Mouse (Mus musculus) kidney, postnatal 36 days (tissue): ENCODE measurements around the gene Kpna2.
A peak's percentile ranks its signal among the peaks of the same experiment; 100 is the strongest.
"Not testable (repeated sequence)": the region's sequence is repeated elsewhere in the genome, so short reads cannot be mapped to it uniquely, and the experiment has no call there.

Source experiments
- DNase-seq, 2 experiments: peaks; one replicate each; pipeline ENCODE4 v3.0.0; 2021 to 2022; ENCODE audit warnings: mixed read lengths in 2 of 2

Kpna2 gene

DNA sequence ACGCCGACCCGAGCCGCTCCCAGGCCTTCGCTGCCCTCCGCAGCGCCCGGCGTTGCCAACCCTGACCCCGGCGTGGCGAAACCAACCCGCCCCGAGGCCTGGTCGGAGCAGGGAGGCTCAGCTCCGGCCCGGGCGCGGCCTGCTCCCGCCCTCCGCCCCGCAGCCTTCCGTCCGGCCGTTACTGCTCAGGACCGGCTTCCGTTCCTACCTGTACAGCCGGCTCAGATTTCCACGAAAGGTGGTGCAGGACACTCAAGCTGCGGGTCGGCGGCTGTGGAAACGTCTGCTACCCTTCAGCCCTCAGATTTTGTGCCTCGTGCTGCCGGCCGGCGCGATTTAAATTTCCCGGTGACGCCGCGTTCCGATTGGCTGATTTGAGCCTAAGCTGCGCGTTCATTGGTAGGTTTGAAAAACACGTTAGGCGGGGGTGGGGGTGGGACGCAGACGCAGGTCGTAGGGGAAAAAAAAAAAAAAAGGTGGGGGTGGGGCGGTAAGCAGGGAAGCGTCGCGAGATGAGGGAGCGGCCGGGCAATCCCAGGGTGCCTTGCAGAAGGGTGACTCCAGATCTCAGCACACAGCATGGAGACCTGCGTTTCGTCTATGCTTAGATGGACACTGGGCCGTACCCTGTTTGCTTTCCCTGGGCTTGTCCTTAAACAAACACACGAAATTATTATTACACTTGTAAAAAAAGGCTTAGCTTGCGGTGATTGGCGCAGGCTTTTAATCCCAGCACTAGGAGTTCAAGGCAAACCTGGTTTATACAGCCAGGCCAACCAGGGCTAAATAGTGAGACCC is at the start of gene Kpna2:
Gene Kpna2 (minus strand): TSS at position 391 of the 798 bp plus-strand sequence.
- peak; percentile 94 for DNase-seq

DNA sequence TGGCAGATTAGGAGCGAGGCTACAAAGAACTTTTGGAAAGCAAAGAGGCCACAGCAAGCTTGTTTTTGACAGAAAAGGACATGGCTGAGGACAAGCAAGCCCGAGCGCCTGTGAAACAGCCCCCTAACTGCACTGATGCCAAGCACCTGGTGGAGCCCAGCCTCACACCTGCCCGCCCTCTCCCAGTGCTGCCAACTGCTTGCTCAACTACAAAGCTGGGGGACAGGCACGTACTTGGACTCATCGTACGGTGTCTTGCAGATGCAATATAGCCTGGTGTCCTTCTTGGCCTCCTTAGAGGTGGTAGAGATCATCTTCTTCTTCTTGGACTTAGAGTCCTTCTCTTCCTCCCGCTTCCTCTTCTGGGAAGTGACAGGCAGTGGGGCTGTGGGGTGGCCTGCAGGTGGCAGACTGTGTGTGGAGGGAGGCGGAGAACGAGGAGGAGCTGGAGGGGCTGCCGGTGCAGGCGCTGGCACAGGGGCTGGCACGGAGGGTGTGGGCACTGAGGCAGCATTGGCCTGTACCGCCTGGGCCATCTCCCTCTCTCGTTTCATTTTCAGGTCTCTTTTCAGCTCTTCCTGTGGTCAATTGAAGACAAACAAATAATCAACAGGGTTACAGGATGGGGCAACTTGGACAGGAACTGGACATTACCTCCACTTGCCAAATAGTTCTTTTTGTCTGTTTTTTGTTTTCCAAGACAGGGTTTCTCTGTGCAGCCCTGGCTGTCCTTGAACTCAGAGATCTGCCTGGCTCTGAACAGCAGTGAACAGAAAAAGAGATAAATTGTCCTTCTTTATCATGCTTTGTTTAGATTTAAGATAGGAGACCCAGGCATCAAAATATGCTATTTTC is 47.7 kb upstream of the Kpna2 start:
- DNase-seq: no peak

DNA sequence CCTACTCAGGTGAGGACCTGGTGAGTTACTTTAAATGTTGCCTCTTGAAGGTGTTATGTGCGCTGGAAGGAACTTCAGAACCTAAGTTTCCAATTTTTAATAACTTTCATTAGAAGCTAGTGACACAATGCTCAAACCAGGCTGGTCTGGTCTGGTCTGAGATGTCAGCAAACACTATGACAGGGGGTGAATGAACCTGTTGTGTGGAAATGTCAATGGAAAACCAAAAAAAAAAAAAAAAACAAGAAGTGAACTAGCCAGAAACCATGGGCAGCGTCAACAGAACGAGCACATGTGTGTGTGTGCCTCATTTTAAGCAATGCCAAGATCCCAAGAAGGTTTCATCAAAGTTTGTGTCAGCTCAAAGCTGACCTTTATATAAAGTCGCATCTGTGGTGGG is 46.2 kb upstream of the Kpna2 start:
- DNase-seq: no peak

DNA sequence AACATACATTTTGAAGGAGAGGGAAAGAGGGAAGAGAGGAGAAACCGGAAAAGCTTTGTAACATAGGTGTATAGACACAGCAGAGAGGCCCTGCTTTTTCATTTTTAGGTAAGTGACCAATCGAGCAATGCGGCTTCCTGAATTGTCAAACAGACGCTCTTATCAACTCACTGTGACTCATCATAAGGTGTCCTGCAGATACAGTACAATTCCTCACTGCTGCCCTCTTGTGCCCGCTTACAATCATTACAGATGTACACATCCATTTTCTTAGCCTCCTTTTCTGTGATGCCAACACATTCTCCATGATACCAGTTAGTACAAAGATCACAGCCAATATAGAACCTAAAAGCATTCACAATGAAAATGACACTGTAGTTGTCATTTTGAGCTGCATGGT is 45.0 kb upstream of the Kpna2 start:
- peak; percentile 58 to 87 for DNase-seq

DNA sequence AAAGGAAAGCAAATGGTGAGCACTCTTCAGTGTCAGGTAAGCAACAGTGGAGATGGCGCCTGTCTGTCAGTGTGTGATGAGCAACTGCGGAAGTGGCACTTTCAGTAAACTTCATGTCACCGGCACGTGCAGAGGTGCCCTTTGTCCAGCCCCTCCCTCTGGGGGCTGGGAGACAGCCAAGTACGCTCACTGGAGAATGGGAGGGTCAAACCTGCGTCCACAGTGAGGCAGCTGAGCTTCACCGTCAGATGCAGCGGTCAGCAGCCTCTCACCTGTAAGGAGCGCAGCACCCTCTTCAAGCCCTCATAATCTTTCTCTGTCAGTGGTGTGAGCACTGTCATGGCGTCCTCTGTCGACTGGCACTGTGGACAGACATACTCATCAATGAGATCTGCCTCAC is 44.0 kb upstream of the Kpna2 start:
- DNase-seq: peak; percentile 43 to 76

DNA sequence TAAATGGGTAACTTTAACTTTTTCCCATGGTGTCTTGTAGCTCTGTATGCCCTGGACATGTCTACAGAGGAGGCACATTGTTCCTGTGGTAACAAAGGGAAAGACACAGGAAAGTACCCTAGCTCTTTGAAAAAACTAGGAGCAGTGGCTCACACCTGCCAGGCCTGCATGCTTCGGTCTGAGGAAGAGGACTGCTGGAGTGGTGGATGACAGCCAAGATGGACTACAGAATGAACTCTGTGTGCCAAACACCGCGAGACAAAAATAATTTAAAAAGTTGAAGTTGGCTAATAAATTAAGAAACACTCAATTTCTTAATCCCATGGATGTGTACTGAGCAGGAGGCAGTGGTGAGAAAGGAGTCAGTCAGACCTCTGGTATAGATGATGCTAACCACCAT is 42.1 kb upstream of the Kpna2 start:
- DNase-seq: no peak

DNA sequence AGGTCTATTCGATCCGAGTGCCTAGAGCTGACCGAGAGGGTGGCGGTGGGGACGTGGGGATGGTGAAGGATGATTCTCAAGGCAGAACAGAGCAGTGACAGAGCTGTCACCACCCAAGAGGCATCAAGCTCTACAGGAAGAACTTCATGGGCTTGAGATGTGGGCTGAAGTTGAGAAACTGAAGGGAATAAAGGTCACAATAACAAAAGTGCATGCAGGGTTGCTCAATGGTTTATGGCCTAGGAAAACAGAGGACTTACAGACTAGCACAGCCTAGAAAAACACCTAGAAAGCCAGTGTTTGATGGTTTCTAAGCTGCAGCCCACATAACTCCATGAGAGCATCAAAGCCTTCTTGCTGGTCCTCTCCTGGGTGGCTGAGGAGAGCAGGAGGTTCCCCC is 40.1 kb upstream of the Kpna2 start:
- DNase-seq: no peak

DNA sequence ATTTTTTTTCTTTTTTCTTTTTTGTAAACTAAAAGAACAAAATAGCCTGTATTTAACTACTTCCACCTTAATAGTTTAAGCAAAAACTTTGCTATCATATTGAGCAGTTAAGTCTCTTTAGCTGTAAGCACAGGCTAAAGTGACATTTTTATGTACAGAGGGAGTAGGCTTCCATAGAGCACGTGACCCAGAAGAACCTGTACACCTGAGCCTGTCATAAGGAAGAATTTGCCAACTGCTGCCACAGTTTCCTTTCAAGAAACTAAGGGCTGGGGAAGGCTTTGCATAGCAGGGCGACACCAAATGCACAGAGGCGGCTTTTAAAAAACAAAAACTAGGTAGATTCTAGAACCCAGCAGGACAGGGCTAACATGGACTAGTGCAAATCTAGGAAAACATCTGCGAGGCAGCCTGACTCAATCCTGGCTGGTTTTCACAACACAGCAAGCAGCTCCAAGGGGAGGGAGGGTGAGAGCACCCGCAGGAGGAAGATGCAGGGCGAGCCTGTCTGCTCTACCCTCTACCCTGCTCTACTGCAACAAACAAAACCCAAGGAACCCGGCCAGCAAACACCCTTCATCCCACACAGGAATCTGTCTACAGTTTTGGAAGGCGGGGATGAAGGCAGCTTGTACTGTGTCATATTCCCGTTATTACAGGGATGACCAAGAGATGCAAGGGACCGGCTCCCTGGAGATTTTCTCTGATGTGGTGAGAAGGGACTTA is 34.9 kb upstream of the Kpna2 start:
- DNase-seq: no peak

DNA sequence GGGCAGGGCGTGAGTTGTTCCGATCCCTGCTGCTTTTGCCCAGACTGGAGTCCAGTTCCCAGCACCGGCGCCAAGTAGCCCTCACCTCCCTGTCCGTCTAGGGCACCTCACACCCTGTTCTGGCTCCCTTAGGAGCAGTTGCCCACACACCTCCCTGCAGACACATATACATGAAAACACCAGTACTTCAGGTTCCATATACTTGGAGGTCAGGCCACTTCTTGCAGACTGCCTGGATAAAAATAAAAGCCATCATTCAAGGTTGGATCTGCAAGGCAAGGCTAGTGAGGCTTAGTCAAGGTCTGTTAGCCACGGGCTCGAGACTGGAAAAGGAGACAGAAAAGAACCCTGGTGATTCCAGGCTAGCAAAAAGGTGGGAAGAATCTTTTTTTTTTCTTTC is 32.3 kb upstream of the Kpna2 start:
- DNase-seq: no peak

DNA sequence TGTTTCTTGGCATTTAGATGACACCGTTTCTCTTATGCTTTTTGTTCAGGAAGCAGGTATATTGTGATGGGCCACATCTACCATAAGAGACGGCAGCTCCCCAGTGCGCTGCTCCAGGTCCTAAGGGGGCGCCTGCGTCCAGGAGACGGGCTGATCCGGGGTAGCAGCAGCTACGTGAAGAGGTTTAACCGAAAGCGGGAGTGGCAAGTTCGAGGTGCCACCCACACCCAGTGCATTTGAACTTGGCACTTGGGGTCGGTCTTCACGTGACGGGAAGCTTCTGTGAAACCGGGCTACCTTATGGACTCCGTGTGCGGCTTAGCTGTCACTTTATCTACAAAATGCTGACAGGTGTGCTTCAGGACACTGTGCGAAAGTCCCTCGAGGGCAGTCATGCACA is 30.2 kb upstream of the Kpna2 start:
- peak in 1 of 2 experiments; percentile 29 for DNase-seq

DNA sequence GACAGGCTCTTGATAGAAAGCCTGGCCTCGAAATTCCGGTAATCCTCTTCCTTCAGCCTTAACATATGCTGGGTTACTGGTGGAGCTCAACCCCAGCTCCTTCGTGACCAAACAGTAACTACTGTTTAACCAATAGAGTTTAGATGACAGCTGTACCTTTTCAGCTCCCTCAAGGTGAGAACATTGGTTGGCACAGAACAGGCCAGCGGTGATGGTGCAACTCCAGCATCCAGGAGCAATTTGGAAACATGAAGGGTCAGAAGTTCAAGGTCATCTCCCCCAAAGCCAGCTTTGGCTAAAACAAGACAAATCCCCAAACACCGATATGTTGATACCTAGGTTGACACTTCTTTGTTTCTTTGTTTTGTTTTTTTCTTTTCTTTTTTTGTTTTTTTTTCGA is 29.4 kb upstream of the Kpna2 start:
- DNase-seq: no peak

DNA sequence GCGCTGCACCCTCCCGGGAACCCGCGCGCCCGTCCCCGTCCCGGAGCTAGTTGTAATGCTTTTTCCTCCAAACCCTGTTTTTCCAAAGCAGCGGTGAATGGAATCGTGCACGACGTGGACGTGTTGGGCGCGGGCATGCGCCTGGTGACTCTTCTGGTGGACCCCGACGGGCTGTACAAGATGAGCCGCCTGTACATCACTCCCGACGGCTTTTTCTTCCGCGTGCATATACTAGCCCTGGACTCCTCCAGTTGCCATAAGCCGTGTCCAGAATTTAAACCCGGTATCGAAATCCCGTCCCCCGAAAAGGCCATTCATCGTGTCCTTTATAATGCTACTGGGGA is 28.9 kb upstream of the Kpna2 start:
- no peak for DNase-seq

DNA sequence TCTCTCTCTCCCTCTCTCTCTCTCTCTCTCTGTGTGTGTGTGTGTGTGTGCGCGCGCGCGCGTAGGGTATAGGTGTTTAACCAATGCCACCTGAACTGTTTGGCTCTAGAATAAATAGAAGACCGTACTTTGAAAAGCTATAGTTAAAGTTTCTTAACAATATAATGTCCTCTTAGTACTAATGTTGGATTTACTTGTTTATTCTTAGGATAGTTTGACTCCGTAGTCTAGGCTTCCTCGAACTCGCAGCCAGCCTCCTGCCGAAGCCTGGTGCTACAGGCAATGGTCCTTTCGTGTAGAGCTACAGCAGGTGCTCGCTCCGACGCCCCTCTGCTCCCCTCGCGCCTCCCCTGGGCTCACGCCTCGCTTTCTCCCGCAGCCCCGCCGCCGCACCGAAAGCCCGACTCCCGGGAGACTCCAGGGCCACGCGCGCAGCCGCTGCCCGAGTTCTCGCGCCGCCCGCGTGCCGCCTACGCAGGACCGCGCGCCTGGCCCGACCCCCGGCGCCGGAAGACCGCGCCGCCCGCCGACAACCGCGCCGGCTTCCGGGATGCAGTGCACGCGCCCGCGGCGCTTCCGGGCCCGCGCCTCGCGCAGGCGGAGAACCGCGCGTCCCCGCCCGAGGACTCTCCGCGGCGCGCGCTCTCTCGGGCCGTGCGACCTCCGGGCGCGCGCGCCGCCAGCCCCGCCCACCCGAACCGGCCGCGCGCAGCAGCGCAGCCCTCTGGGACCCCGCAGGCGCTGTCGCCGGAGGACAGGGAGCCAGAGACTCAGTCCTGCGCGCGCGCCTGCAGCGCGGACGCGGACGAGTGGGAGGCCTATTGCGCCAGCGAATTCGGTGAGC is 28.3 kb upstream of the Kpna2 start:
- peak; percentile 84 to 93 for DNase-seq

DNA sequence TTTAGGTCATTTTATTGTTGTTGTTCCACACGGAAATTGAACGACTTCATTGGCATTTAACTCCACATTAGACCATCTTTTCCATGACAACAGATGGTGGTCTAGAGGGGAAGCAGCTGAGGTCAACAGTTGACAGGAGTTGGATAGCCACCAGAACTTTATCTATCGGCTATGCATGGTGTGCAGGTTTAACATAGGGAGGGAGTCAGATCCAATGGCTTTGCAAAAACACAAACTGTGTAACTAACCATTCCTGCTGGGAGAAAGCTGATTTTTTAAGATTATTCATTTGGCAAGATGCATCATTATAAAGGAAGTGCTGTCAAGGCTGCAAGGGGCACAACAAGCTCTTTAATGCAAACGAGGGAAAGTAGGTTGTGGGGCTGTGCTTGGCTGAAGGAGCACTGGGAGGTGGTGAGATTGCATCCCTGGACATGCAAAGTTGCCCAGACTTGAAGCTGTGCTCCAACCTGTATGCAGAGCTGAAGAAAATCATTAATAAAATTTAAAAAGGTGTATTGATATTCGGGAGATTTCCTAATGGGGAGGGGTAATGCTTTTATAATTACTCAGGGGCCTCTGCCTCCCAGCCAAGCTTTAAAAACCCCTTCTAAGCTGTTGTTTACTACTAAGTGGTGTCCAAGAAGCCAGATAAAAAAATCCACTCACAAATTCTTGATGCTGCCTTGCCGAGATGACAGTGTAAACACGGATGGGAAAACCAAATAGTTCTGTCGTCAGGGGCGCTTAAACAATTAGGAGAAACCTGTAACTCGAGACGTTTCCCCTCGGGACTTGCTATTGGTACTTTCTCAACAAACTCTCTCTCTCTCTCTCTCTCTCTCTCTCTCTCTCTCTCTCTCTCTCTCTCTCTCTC is 27.5 kb upstream of the Kpna2 start:
- DNase-seq: no peak

DNA sequence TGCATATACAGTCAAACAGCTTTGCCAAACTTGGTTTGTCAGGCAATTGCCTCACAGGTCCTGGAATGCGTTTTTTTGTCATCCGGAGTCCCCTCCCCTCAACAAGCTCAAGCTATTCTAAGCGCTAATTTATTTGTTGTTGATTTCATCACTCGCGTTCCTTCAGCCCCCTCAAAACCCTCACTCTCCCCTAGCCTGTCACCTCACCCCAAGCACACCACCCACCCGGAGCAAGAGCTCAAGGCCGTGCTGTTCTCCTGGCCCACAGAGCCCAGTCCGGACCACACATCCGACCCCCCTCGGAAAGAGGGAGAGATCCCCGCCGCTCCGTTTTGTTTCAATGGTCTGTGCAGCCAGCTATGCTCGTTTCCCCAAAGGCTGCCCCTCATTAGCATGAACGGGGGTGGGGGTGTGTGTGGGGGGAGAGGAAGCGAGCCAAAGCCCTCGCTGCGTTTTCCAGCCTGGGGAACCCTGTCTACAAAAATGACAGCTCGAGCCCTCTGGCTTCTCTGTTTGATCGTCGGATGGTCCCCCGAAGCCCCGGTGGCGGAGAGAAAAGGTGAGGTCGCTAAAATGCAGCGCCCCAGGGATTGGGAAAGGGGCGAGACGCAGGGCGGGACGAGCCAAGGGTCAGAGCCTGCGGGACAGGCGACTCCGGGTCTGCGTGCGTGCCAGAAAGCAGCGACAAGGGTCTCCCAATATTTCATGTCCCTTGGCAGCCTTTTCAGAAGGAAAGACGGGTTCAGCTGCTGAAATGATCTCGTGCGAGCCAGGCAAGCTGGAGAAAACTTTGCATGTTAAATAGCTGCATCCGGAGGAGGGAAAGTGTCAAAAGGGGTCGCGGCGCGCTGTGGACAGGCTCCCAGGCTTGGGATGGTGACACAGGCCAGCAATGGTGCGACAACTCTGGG is 26.3 kb upstream of the Kpna2 start, which contains the start of gene 1810010H24Rik:
Gene 1810010H24Rik (plus strand): TSS at position 271 of the 911 bp plus-strand sequence.
- peak in 1 of 2 experiments; percentile 49 for DNase-seq

DNA sequence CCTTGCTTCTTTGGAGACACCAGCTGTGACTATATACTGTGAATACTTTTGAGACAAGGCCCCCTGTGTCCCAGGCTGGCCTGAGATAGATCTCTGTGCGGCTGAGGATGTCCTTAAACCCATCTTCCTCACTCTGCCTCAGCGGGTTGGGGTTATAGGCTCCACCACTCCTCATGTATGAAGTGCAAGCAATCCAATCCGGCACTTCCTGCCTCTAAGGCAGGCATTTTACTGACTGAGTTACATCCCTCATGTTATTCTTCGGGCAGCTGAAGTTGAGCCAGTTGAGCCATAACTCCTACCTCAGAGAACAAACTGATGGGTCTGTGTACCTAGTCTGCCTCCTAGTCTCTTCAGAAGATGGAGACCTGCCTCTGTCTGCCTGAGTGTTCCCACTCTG is 25.1 kb upstream of the Kpna2 start:
- no peak for DNase-seq

DNA sequence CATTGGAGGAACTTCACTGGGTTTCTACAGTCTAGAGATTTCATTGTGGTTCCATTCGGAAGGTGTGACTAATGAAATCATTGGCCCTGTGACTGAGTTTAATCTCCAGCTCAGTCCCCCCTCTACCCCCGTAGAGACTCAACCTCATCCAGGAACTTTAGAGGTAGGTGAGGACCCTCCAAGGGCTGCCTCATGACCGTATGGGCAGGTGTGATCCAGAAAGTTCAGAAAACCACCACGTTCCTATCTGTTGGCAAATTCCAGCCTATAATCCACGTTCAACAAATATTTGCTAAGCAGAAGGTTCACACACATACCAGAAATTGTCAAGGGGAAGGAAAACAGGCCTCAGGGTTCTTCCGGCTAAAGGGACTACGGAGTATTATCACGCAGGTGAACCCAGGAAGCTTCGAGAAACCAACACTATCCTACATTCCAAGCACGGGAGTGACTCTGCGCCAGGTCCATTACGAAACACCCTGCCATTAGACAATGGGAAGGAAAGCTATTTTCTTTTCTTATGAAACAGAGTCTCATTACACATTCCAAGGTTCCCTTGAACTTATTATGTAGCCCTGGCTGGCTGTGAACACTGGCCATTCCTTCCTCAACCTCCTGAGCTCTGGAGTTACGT is 22.8 kb upstream of the Kpna2 start:
- DNase-seq: no peak

DNA sequence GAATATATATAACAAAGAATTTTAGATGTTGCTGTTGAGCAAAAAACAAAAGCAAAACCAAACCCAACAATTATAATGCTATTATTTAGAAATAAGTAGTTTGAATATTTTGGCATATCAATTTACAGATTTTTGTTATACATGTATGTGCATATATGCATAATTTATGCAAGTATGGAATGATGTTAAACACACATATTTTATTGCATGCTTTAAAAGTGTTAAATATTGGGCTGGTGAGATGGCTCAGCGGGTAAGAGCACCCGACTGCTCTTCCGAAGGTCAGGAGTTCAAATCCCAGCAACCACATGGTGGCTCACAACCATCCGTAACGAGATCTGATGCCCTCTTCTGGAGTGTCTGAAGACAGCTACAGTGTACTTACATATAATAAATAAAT is 20.4 kb upstream of the Kpna2 start:
- DNase-seq: not testable (repeated sequence)

DNA sequence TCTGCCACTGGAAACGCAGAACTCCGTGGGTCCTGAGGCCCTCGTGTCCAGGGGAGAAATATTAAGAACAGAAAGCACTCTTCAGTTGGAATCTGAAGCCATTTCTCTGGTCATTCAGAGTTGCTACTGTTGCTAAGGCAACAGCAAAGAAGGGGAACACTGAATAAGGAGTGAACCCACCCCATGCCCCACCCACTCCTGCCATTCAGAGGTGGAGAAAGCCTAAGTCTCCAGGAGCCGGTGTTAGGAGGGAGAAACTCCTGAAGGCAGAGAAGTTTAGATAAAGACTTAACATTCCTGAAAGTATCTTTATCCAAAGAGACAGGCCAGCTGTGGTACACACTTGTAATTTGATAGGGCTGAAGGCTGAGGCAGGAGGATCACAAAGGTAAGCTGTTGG is 20.0 kb upstream of the Kpna2 start:
- no peak for DNase-seq

DNA sequence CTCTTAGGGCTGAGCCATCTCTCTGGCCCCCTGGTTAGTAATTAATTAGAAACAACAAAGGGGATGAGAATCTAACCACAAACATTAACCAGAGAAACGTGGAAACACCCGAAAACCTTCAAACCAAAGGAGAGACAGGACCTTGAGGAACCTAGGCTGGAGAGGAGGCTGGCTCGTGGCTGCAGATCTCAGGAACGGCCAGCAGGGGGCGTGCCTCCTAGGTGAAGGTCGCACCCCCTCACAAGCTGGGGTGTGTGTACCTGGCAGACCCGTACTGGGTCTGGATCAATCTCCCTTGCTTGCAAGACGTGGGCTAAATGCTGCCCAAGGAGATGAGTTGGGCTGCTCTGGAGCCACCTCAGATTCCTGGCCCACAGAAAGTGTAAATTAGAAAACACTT is 19.3 kb upstream of the Kpna2 start:
- peak in 1 of 2 experiments; percentile 48 for DNase-seq
